Mouse (Mus musculus) intestine, postnatal 0 days (tissue): Measurements from ENCODE around the gene Col23a1. TPM values are rescaled to one million over a fixed set of nuclear protein-coding genes. Genes with fewer than 3 reads are reported as not detected.

Experiments
- ATAC-seq: fragments of 200-750 bp; cut with Nextera tagmentation; 2 replicates; pipeline ENCODE4 v1.8.0; 2017; ENCODE audit warnings: mild to moderate bottlenecking, moderate TSS enrichment, moderate library complexity
- H3K27ac ChIP-seq: fragments of 300-500 bp; sonication (generic); 2 replicates; pipeline ENCODE4 v1.5.1; 2014; ENCODE audit warnings: mild to moderate bottlenecking, low read depth, low read length, moderate library complexity
- H3K27me3 ChIP-seq: fragments of 300-500 bp; sonication (generic); replicated peaks from 2 replicates; pipeline ENCODE4 v1.6.1; 2014; ENCODE audit warnings: low read length, mixed read lengths; ENCODE audit not compliant: control insufficient read depth, insufficient read depth
- H3K36me3 ChIP-seq: fragments of 300-500 bp; sonication (generic); 2 replicates; pipeline ENCODE4 v1.6.1; 2014; ENCODE audit warnings: mild to moderate bottlenecking, moderate library complexity; ENCODE audit not compliant: control insufficient read depth, insufficient read depth
- H3K4me1 ChIP-seq: fragments of 300-500 bp; sonication (generic); replicated peaks from 2 replicates; pipeline ENCODE4 v1.6.1; 2014; ENCODE audit warnings: antibody characterized with exemption, low read length, mixed read lengths; ENCODE audit not compliant: control insufficient read depth, insufficient read depth
- H3K4me2 ChIP-seq: fragments of 300-500 bp; sonication (generic); replicated peaks from 2 replicates; pipeline ENCODE4 v1.6.1; 2014; ENCODE audit warnings: low read depth, mild to moderate bottlenecking, moderate library complexity
- H3K4me3 ChIP-seq: fragments of 300-500 bp; sonication (generic); 2 replicates; pipeline ENCODE4 v1.5.1; 2014; ENCODE audit warnings: low read depth, low read length
- H3K9ac ChIP-seq: fragments of 300-500 bp; sonication (generic); 2 replicates; pipeline ENCODE4 v1.6.1; 2014; ENCODE audit warnings: mild to moderate bottlenecking, low read depth, low read length
- H3K9me3 ChIP-seq: fragments of 300-500 bp; sonication (generic); 2 replicates; pipeline ENCODE4 v1.6.1; 2016; ENCODE audit warnings: mixed run types; ENCODE audit not compliant: control insufficient read depth
- CTCF ChIP-seq: sonication (generic); IDR thresholded peaks from 2 replicates; pipeline ENCODE4 v1.5.1; 2016; ENCODE audit warnings: low read depth, mild to moderate bottlenecking, control low read depth, antibody characterized with exemption, moderate library complexity
- WGBS: fragments of 180-500 bp; shearing (Covaris S2); extraction: QIAGEN DNeasy Blood & Tissue Kit; methylation state at CpG from one replicate; pipeline ENCODE4 v1.1.7; 2014; 5-methylcytosine and 5-hydroxymethylcytosine counted together
- polyA plus RNA-seq: library from polyadenylated mRNA; unstranded; fragments of >200 nt; fragmentation: Nextera tagmentation; extraction: Ambion mirVana; gene quantifications from 2 replicates; pipeline ENCODE4 v1.2.1, GENCODE M21; 2015

Gene Col23a1
- 4.6 and 4.9 TPM in 2 replicates for polyA plus RNA-seq

- H3K4me3 ChIP-seq: peak within 1 kb of the TSS; percentile 71
- peak; percentile 73 for ATAC-seq
- H3K4me2 ChIP-seq: peak within 1 kb of the TSS; percentile 97
- H3K27me3 ChIP-seq: 0 out of 2 replicates have a peak, but pooled peaks cover 4% of the 10 kb centered on the region
- H3K9me3 ChIP-seq: no peaks in the 10 kb centered on the region
- TF ChIP-seq CTCF: peak; percentile 96
- under 1% methylated on average over 33 of the region's 38 CpGs for WGBS
- H3K36me3 ChIP-seq: 0 out of 2 replicates have a peak, but pooled peaks cover 2% of the 10 kb centered on the region
- no peaks in the 10 kb centered on the region for H3K4me1 ChIP-seq
- H3K27ac ChIP-seq: peak within 1 kb of the TSS; percentile 28; the same call in 1 of the 2 replicates
- H3K9ac ChIP-seq: peak within 1 kb of the TSS; percentile 65
Measured at GRCm38 (mm10) chr11:51289564-51290041, at the start of gene Col23a1. Col23a1 (plus strand) TSS chr11:51289920.

DNA sequence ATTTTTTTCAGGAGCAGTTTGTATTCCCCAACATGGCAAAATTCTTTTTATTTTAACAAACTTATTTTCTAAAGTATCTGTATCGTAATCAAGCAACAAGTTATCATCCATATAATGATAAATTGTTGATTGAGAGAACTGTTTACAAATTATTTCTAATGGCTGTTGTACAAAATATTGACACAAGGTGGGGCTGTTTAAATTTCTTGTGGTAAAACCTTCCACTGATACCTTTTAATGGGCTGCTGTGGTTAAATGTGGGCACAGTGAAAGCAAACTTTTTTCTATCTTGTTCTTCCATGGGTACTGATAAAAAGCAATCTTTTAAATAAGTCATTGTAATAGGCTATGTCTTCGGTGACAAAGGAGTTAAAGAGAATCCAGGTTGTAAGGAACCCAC, 46.8 kb upstream of the Col23a1 start:
- Histone ChIP-seq H3K27ac (no peak overlapping the region), H3K9me3 (no peaks in the 10 kb centered on the region), H3K4me3 (no peak overlapping the region), H3K36me3 (no peaks in the 10 kb centered on the region), H3K27me3 (no peaks in the 10 kb centered on the region), H3K4me1 (no peaks in the 10 kb centered on the region), H3K9ac (no peak overlapping the region), H3K4me2 (no peak overlapping the region)
- no peak for ATAC-seq
- WGBS: 88% methylated on average over 2 of the region's 2 CpGs
- TF ChIP-seq CTCF: no peak; the same call in 1 of the 2 replicates

DNA sequence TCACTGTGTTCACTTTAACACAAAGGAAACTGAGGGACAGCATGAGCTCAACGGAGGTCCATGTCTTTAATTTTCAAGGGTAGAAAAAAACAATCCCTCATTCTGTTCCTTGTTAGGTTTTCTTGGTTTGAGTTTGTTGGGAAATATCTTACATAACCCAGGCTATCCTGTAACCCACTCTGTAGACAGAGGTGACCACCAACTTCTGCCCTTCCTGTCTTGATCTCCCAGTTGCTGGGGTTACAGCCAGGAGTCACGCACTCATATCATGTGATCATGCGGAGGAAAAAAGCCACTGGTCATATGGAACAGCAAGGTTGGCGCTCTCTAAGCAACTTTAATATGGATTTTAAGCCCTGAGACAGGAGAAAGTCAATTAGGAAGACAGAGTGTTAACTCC, 32.7 kb upstream of the Col23a1 start:
- no peak for TF ChIP-seq CTCF
- Histone ChIP-seq H3K27me3 (no peaks in the 10 kb centered on the region), H3K36me3 (no peaks in the 10 kb centered on the region), H3K9me3 (no peaks in the 10 kb centered on the region), H3K27ac (no peak overlapping the region), H3K9ac (no peak overlapping the region), H3K4me3 (no peak overlapping the region), H3K4me1 (no peaks in the 10 kb centered on the region), H3K4me2 (no peak overlapping the region)
- no peak for ATAC-seq
- WGBS: 84% methylated on average over 4 of the region's 4 CpGs

- TF ChIP-seq CTCF: no peak
- no peaks in the 10 kb centered on the region for H3K4me1 ChIP-seq
- WGBS: 79% methylated on average over 3 of the region's 3 CpGs
Measured at GRCm38 (mm10) chr11:51261680-51262219, 28.0 kb upstream of the Col23a1 start, which contains the start of gene Clk4. Clk4 (plus strand) TSS chr11:51261730.

GRCm38 (mm10) chr11:51262342-51263285, 27.1 kb upstream of the Col23a1 start, which contains the start of gene BC049762:
BC049762 (minus strand) TSS chr11:51263046.
- peak; percentile 65 for TF ChIP-seq CTCF
- Histone ChIP-seq H3K4me1 (no peaks in the 10 kb centered on the region), H3K4me3 (peak within 1 kb of the TSS; percentile 91), H3K27ac (peak within 1 kb of the TSS; percentile 98), H3K4me2 (peak within 1 kb of the TSS; percentile 93), H3K9me3 (no peaks in the 10 kb centered on the region), H3K9ac (peak within 1 kb of the TSS; percentile 96), H3K36me3 (0 out of 2 replicates have a peak, but pooled peaks cover 11% of the 10 kb centered on the region), H3K27me3 (no peaks in the 10 kb centered on the region)
- WGBS: 7% methylated on average over 57 of the region's 57 CpGs
- peak; percentile 98 for ATAC-seq

More at GRCm38 (mm10) chr11:51261680-51262219, 28.0 kb upstream of the Col23a1 start, which contains the start of gene Clk4:
- no peaks in the 10 kb centered on the region for H3K9me3 ChIP-seq
- no peak for ATAC-seq
- H3K27me3 ChIP-seq: no peaks in the 10 kb centered on the region
- H3K36me3 ChIP-seq: 0 out of 2 replicates have a peak, but pooled peaks cover 4% of the 10 kb centered on the region
- H3K27ac ChIP-seq: peak within 1 kb of the TSS; percentile 98
- H3K9ac ChIP-seq: peak within 1 kb of the TSS; percentile 96
- peak within 1 kb of the TSS; percentile 93 for H3K4me2 ChIP-seq
- peak within 1 kb of the TSS; percentile 91 for H3K4me3 ChIP-seq
